Mouse (Mus musculus): ENCODE results near the gene Nptx1. TPM values are rescaled to one million over a fixed set of nuclear protein-coding genes. Genes with fewer than 3 reads are reported as not detected.

Gene Nptx1
- total RNA-seq, 2 experiments from 2014 or later: 297 to 306 TPM

DNA sequence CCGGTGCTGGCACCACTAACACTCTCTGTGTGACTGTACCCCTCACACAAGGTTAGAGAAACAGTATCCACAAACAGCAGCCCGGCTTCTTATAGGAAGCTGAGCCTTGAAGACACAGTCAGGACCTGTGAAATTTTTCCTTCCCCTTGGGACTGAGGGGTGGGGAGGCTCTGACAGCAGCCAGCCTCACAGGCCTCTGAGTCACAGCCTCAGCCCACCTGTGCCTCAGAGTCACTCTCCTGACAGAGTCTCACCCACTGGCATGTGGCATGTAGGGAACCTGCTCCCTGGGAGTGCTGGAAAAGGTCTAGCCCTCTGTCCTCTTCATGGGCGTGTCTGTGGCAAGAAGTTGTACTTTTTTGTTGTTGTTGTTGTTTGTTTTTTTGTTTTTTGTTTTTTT, 3.9 kb upstream of the Nptx1 start:
- DNase-seq (ENCODE audit: low spot score in 2 of 2): no peak

DNA sequence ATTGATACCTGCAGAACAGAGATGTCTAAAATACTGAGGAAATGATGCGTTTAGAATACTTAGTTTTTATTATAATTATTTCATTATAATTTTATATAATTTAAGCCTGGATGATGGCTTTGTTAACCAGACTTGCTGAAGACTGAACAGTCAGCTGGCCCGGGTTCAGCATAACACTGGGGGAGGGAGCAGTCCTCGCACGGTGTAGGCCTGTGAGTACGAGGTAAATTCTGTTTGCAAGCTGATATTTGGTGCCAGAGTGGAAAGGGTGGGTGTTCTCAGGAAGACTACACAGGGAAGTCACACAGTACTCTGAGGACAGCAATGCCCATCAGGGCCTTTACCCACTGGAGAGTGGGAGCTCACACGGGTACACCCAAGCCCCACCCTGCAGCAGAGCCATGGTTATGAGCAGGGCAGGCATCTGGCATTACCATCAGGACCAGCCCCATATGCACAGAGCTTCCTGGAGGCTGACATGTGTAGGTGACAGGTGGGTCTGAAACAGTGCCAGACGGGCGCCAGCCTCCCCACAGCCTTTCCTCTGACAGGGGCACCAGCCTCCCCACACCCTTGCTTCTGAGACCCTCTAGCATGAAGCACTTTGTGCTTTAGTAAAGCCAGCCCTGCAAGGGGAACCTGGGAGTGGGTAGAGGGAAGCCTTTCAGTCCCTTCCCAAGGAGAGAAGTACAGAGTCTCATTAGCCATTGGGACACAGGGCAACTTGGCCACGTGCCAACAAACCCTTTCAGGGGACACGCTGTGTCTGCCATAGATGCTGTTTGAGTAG, 3.2 kb upstream of the Nptx1 start:
- no peak for DNase-seq (ENCODE audit: low spot score in 2 of 2)

DNA sequence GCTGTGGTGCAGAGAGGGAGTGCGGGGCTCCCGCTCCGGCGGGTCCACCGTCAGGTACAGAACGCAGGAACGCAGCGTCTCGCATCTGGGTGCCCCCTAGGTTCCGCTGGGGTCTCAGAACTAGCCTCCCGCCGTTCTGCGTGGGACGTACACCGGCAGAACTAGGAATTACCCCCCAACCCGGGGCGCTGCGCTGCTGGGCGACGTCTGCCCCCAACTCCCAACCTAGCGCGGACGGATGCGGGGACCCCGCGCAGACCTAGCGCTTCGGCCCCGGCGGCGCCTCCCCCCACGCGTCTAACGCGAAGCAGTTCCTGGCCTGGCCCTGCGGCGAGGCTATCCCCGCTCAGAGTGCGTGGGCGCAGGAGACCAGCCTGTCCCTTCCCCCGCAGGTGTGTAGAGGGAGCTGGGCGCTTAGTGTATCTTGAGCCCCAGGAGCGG, 1.8 kb upstream of the Nptx1 start:
- no peak for DNase-seq (ENCODE audit: low spot score in 2 of 2)

DNA sequence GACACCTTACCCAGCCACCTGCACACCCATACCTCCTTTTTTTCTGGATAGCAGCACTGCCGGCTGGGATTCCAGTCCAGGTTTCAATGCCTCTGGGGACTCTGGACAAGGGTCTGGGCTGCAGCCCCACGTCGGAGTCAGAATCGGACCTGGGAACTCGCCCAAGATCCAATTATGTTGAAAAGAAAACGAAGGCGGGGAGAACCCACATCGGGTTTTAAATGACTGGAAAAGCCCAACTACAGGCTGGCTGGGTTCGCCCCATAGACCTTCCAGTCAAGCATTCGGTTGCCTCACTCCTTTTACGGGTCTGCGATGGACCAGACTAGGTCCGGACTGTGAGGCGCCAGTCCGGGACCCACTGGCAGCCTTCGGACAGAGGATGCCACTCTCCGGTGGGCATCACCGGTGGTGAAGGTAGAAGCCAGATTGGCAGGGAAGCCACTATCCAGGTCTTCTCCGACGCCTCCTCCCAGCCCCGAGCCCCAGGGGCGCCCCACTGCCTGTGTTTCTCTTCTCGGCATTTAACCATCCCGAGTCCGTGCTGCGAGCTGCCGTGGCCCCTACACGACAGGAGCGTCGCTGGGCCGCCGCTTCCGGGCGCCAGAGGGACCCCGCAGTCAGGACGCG, 1.3 kb upstream of the Nptx1 start:
- no peak for DNase-seq (ENCODE audit: low spot score in 2 of 2)

DNA sequence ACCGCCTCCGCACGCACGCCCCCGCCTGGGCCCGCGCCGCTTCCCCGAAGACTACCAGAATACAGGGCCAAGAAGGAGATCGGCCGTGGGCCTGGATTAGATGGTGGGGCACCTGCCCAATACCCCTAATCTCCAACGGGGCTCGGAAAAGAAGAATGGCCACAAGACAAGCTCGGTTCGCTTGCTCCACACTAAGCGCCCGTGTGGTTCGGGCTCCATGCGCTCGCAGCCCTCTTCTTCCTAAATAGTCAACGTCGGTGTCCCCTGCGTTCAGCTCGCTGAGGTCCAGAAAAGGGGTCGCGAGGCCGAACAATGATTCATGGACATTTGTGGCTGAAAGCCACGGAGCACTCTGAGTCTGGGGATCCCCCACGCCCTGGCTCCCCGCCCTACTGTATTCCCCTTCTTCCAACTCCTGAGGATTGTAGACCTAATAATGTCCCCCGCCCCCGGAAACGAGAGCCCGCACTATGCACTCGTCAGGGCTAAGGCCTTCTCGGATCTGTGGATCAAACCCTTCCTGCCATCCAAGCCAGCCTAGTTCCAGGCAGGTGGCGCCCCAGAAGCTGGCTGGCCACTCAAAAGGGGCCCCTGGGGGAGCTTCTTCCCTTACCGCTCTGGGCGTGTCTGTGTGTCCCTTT, 518 bp upstream of the Nptx1 start:
- no peak for DNase-seq (ENCODE audit: low spot score in 2 of 2)

DNA sequence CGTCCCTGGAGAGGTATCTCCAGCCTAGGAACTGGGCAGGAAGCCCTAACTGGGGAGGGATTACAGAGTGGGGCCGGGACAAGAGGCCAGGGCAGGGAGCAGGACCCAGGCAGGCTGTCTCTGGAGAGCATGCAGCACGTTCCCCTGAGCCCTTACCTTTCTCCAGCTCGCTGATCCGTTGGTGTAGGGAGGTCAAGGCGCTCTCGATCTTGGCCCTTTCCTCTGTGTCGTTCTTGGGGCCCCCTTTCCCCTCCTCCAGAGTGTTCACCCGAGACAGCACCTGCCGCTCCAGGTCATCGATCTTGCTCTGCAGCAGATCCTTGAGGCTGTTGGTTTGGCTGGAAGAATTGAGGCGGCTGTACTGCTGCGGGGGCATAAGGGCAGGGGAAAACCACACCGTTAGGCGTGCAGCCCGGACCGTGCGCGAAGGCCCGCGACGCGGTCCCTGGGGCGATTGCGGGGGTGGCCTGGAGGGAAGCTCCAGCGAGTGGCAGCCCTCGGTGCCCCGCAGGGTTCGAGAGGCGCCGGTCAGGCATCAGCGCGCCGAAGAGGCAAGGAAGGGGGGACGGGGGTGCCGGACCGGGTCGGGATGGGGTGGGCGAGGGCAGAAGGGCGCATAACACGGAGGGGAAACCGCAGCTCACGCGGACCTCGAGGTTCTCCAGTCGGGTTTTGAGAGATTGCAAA, 914 bp downstream of the Nptx1 start:
- no peak for DNase-seq (ENCODE audit: low spot score in 2 of 2)

DNA sequence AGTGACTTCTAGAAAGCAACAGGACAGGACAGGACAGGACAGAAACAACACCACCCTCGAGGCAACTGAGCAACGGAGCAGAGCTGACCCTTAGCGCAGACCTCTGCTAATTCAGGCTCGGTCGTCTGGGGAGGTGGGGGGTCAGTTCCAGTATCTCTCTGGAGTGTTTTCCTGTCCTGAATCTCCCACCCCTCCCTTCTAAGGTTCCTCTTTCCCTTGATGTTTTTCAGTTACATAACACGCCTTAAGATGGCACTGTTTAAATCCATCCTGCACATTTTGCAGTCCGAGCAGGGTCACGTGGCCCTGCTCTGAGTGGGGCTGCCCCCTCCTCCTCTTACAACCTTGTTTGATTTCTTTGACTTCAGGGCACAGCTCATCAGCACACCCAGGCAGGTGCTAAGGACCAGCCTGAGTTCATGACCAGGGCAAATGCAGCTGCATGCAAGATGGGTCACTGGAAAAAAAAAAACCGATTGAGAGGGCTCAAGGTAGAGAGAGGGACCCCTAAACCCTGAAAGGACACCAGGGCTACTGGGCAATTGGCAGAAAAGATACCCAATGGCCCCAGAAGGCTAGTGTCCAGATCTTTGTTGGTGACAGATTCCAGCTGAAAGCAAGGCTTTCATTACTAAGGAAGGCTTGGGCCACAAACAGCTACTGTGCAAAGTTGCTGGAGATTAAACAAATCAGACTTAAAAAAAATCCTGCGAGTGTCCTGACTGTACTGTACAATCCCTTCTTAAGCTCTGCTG, 1.6 kb downstream of the Nptx1 start:
- no peak for DNase-seq (ENCODE audit: low spot score in 2 of 2)

DNA sequence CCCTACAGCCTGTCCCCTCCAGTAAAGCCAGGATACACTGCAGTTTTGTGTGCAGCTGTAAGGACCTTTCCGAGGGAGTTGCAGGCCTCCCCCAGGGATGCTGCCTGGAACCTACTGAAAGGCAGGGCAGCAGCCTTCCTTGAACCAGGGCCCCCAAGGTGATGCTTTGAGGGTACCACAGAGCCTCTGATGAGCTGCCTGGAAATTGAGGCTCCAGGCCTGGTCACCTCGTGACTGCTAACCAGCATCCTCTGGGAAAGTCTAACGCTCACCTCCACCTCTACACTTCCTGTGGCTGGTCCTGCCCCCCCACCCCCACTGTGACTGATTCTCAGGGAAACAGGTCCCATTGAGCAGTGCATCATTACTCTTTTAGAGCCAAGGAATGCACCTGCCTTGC, 2.3 kb downstream of the Nptx1 start:
- DNase-seq (ENCODE audit: low spot score in 2 of 2): no peak

DNA sequence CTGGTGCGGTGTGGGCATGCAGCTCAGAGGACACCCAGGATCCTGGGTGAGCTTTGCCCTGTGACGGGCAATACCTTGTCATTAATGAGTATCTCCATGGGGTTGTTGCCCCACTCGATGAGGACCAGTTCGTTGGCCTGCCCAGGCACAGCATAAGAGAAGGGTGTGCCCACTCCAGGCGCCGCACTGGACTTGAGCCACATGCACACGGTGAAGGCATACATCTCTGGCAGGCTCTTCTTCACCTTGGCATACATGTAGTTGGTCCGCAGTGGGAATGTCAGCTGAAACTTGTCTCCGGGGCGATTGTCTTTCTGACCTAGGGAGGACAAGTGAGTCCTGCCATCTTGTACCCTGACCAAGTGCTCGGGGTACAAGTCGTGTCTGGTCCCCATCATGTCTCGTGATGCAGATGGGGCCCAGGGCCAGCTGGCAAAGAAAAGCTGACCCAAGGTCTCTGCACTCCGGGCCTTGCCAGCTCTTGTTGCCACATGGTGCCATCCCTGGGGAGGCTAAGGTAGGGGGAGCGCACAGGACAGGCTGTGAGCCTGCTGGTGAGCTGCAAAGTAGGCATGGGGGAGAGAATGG, 2.9 kb downstream of the Nptx1 start:
- DNase-seq (ENCODE audit: low spot score in 2 of 2): no peak

DNA sequence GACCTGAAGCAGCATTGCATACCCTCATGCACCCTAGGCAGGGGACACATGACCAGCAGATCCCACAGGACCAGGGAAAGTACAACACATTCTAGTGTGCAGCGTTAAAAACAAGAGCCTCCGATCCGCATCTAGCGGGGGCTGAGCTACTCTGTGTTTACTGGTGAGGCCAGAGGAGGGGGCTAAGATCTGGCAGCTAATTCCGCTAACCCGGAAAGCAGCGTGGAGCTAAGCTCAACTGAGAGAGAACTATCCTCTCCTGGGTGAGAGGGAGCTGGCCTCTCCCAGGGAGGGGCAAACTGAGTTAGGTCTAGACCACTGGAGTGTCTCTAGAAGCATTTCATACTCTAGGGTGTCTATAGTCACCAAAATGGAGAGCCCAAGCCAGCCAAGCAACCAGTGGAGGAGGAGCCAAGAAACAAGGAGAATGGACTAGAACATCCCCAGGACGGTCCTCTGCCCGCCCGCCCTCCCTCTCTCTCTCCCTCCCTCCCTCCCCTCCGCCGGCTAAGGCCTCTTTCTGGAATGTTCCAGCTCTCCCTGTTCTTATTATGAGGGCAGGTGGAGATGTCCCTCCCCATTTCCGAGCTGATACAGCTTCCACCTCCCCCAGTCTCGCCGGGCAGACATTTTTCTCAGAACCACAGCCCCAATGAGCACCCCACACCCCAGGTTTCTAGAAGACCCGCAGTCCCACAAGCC, 3.6 kb downstream of the Nptx1 start:
- DNase-seq (ENCODE audit: low spot score in 2 of 2): no peak

DNA sequence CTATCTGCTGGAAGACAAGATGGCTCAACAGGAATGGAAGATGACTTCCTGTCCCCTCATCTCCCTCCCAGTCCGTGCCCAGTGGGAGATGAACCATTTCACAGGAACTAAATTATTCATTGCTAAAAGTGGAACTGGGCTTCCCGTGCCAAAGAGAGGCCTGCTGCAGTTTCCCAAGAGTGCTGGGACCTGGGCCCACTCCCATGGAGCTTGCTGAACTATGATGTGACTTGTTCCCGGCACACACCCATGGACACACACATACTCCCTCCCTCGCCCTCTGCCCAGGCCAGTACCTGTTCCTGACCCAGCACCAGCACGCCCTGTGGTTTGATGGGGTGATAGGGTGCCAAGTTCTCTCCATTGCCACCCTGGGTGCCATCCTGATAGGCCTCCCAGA, 4.7 kb downstream of the Nptx1 start:
- no peak for DNase-seq (ENCODE audit: low spot score in 2 of 2)

DNA sequence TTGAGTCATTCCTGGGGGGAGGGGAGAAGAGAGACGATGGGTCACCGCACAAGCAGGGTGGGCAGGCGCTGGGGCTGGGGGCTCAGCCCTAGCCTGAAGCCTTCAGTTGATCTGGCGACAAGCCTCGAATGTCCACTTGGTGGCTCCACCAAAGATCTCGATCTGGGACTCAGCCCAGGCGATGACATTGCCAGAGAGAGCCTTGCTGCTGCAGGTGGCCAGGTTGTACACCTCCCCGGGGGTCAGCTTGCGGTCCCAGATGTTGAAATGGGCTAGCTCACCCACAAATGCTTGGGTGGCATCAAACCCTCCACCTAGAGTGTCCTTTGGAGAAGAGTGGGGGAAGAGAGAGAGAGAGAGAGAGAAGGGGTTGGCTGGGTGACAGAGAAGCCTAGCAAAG, 5.2 kb downstream of the Nptx1 start:
- DNase-seq (ENCODE audit: low spot score in 2 of 2): no peak

DNA sequence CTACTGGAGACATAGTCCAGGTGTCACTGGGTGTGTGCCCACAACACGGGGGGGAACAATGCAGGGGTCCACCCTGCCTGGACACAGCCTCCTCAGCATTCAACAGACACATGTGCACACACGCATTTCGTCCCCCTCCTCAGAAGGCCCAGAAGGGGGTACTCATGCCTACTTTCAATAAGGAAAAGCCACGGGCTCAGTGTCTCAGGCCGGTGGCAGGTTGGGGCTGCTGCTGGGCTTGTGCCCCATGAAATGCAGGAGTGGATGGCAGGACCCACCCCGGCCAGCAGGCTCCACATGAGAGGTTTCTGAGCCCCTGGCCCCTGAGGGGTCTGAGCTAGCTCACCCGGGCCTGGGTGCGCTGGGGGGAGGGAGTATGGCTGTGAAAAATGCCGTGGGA, 6.5 kb downstream of the Nptx1 start:
- no peak for DNase-seq (ENCODE audit: low spot score in 2 of 2)

DNA sequence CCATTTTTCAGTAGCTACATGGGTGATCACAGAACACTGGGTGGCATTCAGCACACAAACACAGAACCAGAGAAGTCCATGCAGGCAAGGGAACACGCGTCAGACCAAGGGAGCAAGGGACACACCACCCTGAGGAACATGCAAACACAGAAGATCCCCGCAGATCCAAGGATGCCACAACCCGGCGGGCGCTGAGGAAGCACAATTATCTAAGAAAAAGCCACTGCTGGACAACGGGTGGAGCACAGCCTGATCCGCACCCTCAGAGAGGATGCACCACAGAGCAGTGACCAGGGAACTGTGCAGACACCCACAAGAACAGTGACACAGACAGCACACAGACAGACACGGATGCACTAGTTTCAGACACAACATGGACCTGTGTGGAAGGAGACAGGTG, 7.0 kb downstream of the Nptx1 start:
- no peak for DNase-seq (ENCODE audit: low spot score in 2 of 2)

DNA sequence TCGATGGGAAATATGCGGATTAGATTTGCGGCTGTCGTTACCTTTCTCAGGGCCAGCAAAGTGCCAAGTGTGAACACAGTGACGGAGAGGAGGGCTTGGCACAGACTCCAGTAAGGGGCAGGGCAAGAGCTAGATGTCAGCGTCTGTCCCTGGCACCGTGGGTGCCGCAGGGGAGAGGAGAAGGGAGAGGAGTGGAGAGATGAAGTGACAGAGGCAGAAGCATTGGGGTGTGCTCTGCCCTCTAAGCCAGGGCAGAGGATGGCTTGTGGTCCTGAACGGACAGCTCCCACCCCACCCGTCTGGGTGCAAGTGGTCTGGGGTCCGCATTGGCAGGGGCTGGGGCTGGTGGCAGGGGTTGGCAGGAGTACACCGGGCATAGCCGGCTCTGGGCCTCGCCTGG, 7.6 kb downstream of the Nptx1 start:
- no peak for DNase-seq (ENCODE audit: low spot score in 2 of 2)

DNA sequence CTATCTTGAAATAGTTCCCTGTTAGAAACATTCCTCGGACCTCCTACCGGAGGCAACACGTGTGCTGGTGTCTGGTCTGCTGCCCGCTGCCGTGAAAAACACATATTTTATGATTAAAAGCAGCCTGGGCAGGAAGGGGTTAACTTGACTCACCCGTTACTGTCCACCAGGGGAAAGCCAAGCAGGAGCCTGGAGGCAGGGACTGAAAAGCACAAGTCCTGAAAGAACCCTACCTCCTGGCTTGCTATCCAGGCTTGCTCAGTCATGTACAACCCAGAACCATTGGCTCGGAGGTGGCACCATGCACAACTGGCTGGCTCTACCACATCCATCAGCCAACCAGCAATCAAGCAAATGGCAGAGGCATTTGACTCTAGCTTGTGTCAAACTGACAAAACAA, 13.8 kb downstream of the Nptx1 start:
- DNase-seq (ENCODE audit: low spot score in 2 of 2): no peak

DNA sequence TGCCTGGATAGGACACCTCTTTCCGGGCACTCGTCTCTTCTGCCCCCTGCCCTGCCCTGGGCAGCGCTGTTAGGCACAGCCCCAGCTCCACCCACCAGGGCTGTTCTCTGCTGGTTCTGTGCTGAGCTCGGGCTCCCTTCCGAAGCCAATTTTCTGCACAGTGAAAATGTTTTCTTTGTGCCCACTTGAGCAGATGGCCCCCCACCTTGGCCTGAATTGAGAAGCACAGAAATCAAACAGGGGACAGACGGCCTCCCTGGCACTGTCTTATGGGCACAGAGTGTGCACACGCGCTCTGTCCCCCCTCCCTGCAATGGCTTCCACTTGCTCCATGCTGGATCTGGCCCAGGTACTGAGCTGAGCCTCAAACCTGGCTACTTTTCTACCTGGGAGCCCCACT, 15.1 kb downstream of the Nptx1 start:
- peak in 1 of 2 experiments; percentile 76 for DNase-seq (ENCODE audit: low spot score in 2 of 2)

DNA sequence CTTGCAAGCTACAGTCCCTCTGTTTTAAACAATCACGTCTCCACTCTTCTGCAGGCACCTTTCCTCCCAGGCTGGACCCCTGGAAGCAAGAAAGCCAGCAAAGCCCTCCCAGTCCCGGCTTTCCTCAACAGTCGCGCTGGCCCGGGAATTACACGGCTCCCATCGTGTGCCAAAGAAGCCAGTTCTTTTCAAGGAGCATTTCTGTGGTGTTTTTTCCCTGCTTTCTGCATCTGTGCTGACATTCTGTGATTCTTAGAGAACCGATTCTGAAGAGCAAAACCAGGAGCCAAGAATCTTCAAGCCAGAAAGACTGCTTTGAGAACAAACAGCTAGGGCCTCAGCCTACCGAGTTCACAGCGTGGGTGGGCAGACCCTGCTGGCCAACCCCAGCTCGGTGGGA, 18.6 kb downstream of the Nptx1 start:
- no peak for DNase-seq (ENCODE audit: low spot score in 2 of 2)

DNA sequence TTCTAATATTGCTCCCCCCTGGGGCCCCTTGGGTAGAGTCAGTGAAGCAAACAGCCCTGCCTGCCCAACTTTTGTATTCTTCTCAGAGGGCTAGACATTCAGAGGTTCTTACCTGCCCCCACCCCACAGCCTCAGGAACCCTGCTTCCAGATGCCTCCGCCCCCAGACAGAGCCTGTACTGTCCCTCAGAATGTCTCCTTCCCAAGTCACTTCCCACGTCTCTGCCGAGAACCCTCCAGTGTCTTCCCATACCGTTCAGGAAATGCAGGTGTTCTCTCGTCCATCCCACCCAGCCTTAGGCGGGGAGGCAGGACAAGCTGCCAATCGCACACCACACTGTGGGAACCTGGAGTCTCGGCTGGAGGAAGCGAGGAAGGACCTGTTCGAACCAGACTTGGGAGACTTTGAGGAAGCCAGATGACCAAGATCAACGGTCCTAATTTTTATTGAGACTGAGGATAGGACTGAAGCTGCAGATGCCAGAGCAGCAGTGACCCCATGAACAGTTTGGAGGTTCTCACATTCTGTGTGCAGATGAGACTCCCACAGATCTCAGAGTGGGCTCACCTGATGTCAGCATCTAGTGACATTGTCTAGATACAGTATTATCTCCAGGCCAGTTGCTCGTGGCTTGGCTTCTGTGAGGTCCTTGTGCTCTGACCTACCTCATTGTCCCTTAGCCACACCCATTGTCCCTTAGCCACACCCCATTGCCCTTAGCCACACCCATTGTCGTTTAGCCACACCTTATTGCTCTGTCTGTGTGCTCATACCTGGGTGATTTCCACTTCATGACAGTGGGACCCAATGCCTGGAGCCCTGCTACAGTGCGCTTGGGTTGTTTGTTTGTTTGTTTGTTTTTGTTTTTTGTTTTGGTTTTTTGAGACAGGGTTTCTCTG, 21.2 kb downstream of the Nptx1 start:
- DNase-seq (ENCODE audit: low spot score in 2 of 2): no peak
